Mouse (Mus musculus): ENCODE results near the gene Clstn3. TPM values are rescaled to one million over a fixed set of nuclear protein-coding genes. Genes with fewer than 3 reads are reported as not detected.
"Not testable (repeated sequence)": the region's sequence is repeated elsewhere in the genome, so short reads cannot be mapped to it uniquely, and the experiment has no call there.

The Clstn3 gene
- total RNA-seq, 2 experiments from 2014 or later: 0.65 to 0.79 TPM

- no peak for DNase-seq
Measured at GRCm38 (mm10) chr6:124448186-124448852, 16.3 kb downstream of the Clstn3 start.

GRCm38 (mm10) chr6:124447356-124447755 is 17.2 kb downstream of the Clstn3 start:
- no peak for DNase-seq

- no peak for DNase-seq
Measured at GRCm38 (mm10) chr6:124446459-124446858, 18.1 kb downstream of the Clstn3 start.

GRCm38 (mm10) chr6:124446024-124446423 is 18.6 kb downstream of the Clstn3 start:
- DNase-seq: no peak

- no peak for DNase-seq
Measured at GRCm38 (mm10) chr6:124443338-124443737, 21.3 kb downstream of the Clstn3 start.

- DNase-seq: no peak
Measured at GRCm38 (mm10) chr6:124436245-124436644, 28.3 kb downstream of the Clstn3 start.

GRCm38 (mm10) chr6:124435173-124435572 is 29.4 kb downstream of the Clstn3 start:
- DNase-seq: no peak

- DNase-seq: no peak
Measured at GRCm38 (mm10) chr6:124433688-124434324, 30.8 kb downstream of the Clstn3 start.

GRCm38 (mm10) chr6:124430784-124431495 is 33.7 kb downstream of the Clstn3 start:
- DNase-seq: no peak

GRCm38 (mm10) chr6:124430379-124430778 is 34.2 kb downstream of the Clstn3 start:
- DNase-seq: no peak

- DNase-seq: no peak
Measured at GRCm38 (mm10) chr6:124427791-124428576, 36.6 kb downstream of the Clstn3 start.

GRCm38 (mm10) chr6:124427289-124427688 is 37.3 kb downstream of the Clstn3 start:
- no peak for DNase-seq

GRCm38 (mm10) chr6:124426604-124427003 is 38.0 kb downstream of the Clstn3 start:
- DNase-seq: no peak

- DNase-seq: no peak
Measured at GRCm38 (mm10) chr6:124425523-124425922, 39.1 kb downstream of the Clstn3 start.

- not testable (repeated sequence) for DNase-seq
Measured at GRCm38 (mm10) chr6:124425042-124425441, 39.6 kb downstream of the Clstn3 start.

- DNase-seq: no peak
Measured at GRCm38 (mm10) chr6:124424068-124424498, 40.5 kb downstream of the Clstn3 start.

GRCm38 (mm10) chr6:124418686-124419085 is 45.9 kb downstream of the Clstn3 start:
- DNase-seq: no peak

- DNase-seq: peak; percentile 86
Measured at GRCm38 (mm10) chr6:124415347-124416088, 49.1 kb downstream of the Clstn3 start.

GRCm38 (mm10) chr6:124414927-124415325 is 49.7 kb downstream of the Clstn3 start, which contains the start of gene Pex5:
Gene Pex5 (minus strand): TSS chr6:124415067.
- DNase-seq: peak; percentile 98

- peak; percentile 51 for DNase-seq
Measured at GRCm38 (mm10) chr6:124414150-124414926, 50.3 kb downstream of the Clstn3 start.

GRCm38 (mm10) chr6:124413770-124414149 is 50.8 kb downstream of the Clstn3 start:
- DNase-seq: no peak

Data from heart, postnatal 4 days (tissue).